Mouse (Mus musculus) adrenal gland, postnatal 25 days (tissue): ENCODE data around the gene Tnnc1. TPM values are rescaled to one million over a fixed set of nuclear protein-coding genes. Genes with fewer than 3 reads are reported as not detected.
A peak's percentile ranks its signal among the peaks of the same experiment; 100 is the strongest.

Experiments used
- DNase-seq: peaks from one replicate; pipeline ENCODE4 v3.0.0; 2021; ENCODE audit warnings: mixed read lengths
- total RNA-seq: library from RNA; stranded (reverse); gene quantifications from 2 replicates; pipeline ENCODE4 v1.2.3, GENCODE M21; 2021

The Tnnc1 gene
- total RNA-seq, 1 experiment from 2014 or later: 1.9 TPM

DNA sequence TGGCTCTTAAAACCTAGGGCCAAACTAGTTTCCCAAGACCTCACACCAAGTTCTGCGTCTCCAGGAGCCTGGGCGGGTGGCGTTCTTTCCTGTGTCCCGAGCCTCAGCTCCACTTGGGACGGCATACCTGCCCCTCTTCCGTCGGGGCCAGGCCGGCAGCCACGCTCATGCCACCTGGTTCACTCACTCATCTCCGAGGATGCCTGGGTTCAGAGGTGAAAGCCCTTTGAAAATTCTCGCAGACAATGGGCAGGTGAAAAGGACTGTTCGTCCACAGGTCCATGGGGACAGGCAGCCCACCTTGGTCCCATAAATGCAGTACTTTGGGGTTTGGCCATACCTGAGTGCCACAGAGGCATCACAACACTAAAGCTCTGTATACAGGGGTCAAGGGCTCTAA lies 23.9 kb upstream of the Tnnc1 start:
- DNase-seq: no peak

DNA sequence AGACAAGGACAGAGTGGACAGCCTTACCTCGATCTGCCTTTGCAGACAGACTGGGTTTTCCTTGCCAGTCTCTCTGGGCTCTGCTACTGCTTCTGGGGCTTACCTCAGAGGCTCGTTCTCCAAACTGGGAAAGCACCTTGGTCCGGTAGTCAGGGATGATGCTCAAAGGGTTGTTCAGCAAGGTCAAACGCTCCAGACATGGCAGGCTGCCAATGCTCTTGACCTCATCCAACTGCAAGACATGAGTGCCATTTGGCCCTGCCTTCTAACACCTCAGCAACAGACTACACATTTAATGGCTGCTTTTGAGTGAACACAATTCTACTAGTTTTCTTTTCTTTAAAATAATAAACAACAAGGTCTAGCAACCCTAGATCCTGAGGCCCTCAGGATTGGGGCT lies 21.5 kb upstream of the Tnnc1 start:
- DNase-seq: peak; percentile 68

DNA sequence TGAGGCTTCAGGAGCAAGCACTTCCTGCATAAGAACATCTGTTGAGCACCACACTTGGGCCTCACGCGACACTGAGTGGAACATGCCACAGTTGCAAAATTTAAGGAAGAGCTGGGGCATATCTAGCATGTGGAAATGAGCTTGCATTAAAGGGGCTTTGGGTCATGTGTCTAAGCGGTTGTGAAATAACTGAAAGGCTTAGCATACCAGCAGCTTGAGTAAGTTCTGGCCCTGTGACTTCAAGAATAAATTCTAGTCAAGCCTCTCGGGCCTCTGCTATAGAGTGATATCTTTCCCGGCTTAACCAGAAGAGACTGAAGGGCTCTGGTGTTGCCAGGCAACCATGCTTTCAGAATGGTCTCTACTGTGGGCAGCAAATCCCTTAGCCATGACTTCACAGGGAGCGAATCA lies 19.3 kb upstream of the Tnnc1 start:
- no peak for DNase-seq

DNA sequence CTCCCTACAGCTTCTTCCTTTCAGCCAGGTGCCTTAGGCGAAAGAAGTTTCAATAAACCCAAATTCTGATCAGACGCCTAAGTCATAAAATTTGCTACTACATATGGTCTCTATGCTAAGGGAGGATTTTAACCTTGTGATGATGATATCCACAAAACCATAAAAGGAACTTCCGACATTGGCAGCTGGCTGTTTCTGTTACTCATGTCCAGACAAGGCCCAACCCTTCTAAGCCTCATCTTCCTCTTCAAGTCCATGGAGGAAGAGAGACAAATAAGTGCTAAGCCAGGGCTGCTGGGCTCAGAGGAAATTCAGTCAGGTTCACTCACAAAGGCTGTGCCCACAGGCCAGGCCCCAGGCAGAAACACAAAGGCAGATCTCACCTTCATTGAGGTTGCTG lies 18.8 kb upstream of the Tnnc1 start:
- no peak for DNase-seq

DNA sequence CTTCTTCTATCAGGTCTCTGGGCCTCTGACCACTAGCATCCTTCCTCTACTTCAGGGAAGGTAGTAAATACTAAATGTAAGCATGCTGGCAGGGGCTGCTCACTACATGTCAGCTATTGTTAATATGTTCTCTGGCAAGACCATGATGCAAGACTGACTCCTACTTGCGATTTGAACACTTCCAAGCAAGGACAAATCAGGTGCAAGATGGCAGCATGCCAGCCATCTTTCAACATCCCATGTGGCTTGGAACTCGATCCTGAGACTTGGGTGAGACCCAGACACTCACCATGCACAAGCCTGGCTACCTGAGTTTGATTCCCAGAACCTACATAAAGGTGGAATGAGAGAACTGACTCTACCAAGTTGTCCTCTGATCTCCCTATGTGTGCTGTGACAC lies 16.2 kb upstream of the Tnnc1 start:
- no peak for DNase-seq

DNA sequence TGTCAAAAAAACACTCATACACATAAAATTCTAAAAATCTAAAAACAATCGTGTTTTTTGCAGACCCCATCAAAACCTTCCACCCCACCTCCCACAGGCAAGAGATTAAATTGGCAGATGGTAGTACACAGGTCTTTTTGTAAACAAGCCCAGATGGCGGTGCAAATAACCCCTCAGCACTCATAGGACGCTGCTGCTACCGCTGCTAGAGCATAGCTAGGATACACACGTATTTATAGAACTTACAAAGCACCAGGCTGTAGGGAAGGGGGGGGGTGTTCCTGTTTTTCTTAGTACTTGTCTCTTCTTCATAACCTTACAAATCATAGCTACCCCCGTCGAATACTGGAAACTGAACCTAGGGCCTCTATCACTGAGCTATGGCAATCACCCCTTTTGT lies 14.3 kb upstream of the Tnnc1 start:
- no peak for DNase-seq

DNA sequence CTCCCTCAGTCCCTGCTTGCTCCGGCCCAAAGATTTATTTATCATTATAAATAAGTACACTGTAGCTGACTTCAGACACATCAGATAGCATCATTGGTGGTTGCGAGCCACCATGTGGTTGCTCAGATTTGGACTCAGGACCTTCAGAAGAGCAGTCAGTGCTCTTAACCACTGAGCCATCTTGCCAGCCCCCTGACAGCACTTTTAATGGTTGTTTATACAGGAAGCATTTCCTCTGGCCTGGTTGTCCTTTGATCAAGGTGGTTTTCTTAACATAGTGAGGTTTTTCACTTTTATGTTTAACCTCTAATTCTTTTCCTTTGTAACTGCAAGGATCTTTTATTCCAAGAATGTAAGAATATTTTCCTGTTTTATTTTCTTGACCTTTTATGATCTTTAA lies 13.7 kb upstream of the Tnnc1 start:
- DNase-seq: no peak

DNA sequence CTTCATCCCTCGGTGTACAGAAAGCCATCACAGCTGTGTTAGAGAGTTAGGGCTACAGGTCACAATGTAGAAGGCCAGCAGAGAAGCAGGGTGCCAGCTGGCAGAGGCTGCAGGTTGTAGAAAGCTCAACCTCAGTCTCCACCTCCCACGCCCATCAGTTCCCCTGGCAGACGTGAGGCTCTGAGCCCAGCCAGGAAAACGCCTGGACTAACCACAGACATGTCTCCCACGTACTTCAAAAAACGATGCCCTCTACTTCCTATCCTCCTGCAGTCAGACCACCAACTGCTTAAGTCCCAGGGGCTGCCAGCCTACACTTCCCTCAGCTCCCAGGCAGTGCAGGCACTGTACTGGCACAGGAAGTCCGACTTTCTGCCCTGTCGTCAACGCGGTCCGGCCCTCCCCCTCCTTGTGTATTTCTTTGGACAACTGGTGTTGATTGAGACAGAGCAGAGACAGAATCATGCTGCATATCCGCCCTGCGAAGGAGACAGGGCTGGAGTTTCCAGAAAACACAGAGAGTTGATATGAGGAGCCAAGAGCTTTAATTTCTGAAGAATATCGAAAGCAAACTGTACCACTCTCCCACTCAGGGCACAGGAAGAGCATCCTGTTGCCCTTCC lies 13.1 kb upstream of the Tnnc1 start:
- DNase-seq: peak; percentile 78

DNA sequence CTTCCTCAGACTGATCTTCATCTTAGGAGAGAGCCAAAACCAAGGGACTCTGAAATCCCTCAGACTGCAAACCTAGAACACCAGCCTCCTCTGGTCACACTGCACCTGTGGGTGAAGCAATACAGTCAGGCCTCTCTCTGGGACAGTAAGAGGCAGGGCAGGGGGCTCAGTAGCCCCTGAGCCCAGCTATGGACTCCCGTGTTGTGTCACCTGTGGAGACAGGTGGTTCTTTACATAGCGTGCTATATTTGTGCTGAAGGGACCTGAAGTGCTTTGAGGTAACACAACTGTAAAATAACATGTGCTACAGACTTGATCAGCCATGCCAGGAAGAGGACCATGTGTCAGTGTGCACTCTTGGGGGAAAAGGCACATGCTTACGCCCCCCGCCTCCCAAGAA lies 12.6 kb upstream of the Tnnc1 start:
- DNase-seq: no peak

DNA sequence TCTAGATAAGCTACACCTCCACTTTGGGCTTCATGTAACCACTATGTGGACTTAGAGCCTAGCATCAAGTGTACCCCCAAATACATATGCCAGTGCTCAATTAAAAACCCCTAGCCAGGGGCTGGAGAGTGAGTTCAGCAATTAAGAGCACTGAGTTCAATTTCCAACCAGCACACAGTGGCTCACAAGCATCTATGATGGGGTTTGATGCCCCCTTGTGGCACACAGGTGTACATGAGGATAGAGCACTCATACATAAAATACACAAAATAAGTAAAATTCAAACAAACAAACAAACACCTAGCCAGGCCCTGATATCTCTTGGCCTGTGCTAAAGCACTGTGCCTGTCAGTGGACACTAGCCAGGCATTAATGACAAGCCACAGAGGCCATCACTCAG lies 12.1 kb upstream of the Tnnc1 start:
- no peak for DNase-seq

DNA sequence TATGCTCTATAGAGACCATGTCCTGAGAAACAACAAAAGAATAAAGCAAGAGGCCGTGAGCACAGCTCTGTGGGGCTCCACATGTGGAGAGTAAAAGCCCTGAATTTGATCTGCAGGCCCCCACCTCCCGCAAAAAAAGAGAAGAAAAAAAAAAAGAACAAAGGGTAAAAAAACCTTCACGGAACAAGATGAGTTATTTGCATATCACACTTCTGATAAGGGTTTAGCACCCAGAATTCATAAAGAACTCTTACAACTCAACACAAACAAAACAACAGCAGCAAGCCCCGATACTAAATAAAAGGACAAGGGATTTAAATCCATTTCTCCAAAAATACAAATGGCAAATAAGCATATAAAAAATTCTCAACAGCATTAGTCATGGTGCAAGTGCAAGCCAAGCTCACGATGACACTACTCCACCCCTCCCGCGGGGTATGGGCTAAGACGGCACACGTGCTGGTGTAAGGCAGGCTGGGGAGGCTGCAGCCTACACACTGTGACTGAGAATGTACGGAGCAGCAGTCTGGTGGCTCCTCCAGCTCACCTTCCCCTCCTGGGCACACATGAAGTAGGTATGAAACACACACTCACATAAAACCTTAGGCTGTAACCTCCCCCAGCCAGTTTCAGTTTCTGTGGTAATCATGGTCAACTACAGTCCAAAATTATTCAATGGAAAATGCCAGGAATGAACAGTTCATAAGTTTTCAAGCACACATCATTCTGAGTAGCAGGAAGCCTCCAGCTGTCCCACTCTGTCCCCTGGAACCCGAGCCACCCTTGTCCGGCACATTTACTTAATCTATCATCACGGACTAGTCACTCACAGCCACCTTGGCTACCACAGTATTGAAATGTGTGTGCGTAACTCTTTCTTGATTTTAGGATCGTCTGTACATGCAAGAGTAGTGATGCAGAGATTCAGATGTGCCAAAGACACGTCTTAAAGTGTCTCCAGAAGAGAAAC lies 10.3 kb upstream of the Tnnc1 start:
- peak; percentile 68 for DNase-seq

DNA sequence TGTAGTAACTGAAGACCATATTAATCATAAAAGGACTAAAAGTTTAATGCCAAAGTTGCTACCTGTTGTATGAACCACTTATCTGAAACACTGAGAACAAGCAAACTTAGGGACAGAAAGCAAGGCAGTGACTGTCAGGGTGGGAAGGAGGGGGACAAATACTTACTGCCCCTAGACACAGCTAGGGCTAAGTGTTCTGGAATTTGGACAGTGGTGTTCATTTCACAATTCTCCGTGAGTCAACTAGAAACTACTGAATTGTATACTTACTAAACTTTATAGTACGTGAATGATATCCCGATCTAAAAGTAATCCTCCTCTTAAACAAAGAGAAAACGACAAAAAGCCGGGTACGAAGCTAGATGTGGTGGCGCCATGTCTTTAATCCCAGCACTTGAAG lies 8.5 kb upstream of the Tnnc1 start:
- DNase-seq: no peak

DNA sequence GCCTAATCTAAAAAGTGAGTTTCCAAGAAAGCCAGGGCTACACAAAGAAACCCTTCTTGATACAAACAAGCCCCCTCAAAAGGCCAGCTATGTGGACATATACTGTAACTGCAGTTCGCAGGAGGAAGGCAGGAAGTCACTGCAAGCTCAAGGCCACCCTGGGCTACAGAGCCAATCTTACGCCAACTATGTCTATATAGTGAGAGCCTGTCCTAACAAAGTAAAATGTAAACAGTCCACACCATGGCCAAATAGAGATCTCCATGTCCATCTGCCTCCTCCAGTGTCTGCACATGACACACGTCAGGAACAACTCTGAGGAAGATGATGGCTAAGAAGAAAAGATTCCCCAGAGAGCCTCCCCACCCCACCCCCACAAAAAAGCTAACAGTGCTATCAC lies 8.1 kb upstream of the Tnnc1 start:
- no peak for DNase-seq

DNA sequence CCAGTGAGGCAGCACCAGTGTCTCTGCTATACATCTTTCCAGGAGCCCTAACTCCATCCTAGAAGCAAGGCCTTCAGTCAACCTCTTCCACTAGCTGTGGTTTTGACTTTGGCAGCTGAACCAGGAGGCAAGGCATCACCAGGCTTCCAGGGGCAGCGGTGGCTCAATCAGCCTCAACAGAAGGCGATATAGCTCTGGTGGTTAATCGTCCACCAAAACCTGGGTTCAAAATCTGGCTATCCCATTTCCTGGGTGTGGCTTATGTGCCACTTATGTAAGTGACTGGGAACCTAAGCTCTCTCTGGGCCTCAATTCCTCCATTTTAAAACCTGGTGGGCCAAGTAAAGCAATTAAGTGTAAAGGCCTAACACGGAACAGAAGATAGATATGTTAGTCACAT lies 3.3 kb upstream of the Tnnc1 start:
- DNase-seq: no peak

DNA sequence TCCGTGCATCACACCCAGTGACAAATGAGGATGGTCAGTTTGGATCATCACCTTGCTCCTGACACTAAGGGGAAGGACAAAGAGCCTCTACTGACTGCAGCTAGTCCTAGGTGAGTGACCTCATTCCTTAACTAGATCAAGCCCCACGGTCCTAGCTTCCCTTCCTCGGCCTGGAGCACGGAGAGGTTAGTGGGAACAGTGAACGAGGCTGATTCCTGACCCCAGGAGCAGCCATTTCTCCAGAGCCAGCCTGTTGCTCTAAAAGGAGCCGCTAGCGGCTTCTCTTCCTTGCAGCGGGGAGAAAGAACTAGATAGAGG lies 2.9 kb upstream of the Tnnc1 start:
- no peak for DNase-seq

DNA sequence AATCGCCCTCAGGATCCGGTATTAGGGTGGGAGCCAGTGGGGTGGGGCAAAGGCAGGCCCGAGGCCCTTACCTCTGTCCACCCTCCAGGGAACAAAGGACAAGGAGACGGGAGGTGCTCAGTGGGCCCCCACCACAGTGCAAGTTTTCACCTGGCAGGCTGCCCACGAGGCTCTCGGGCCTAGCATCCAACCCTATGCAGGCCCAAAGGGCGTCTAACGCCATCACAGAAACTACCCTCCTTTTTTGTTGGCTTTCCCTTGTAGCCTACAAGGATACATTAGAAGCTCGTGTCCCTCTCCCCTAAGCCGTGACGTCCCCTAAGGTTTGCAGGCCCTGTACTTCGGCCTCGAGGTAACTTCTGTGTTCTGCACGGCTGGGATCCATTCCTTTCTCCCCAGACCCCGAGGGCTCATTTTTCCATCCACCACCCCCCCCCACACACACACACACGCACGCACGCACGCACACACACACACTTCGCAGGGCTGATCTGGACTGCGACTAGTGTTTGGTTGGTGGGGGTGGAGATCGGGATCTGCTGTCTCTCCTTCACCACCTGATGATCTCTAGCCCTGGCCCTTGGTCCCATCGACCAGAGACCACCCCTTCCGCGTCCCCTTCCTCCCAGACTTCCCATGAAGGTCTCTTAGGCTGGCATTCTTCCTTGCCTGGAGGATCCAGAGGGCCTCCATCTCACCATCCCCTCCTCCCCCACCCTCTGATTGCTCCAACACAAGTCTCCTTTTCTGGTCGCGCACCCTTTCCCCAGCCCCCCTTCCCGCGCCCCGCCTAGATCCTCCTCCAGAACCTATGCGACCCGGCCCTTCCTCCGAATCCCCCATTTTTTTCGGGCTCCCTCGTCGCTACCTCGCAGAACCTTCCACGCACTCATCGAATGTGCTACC lies 2.3 kb upstream of the Tnnc1 start:
- peak; percentile 62 for DNase-seq

DNA sequence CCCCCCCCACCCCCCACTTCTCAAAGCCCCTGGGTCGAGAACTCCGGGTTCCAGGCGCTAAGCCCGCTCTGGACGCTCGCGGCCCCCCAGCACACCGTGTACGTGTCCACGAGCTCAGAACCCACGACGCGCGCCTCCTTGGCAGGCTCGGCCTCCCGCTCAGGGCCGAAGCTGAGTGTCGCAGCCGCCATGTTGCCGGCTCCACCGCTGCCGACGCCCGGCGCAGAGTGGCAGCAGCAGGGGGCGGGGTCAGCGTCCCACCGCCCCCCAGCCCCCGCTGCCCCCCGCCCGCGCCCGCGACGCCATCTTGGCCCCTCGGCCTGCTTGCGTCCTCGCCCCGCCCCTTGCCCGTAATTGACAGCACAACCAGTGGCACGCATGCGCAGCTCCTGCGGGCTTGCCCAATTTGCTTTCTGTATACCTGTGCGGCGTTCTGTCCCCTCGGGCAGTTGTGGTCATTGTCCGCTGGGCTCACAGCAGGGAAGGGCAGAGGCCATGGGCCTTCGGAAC lies 1.6 kb upstream of the Tnnc1 start:
- DNase-seq: peak; percentile 98

DNA sequence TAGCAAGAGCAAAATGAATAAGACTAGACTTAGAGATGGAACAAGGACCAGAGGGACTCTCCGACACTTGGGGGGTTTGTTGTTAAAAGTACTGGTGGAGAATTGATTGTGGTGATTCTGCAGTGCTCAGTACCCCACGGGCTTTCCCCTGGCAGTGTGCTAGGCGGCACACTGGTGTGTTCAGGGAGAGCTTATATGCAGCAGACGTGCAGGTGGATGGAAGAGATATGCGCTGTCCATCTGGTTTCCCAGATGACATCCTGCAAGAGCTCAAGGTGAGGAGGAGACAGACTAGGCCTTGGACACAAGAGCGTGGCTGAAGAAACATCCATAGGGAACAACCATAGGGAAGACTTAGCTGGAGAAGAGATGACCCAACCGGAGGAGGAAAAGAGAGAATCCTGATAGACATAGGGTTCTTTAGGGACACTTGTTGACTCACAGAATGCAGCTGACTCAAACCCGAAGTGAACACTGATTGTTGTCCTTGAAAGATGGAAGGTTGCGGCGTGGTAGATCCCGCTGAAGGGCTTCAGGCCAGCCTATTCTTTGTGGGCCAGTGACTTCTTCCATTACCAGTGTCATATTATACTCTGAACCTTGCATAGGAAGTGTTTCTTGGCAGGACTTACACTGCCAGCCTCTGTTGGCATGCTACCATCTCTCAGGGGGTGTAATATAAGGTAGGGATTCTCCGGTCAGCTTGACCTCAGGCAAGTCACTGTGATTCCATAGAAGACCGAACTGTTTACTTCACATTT lies 862 bp upstream of the Tnnc1 start:
- DNase-seq: peak; percentile 23

DNA sequence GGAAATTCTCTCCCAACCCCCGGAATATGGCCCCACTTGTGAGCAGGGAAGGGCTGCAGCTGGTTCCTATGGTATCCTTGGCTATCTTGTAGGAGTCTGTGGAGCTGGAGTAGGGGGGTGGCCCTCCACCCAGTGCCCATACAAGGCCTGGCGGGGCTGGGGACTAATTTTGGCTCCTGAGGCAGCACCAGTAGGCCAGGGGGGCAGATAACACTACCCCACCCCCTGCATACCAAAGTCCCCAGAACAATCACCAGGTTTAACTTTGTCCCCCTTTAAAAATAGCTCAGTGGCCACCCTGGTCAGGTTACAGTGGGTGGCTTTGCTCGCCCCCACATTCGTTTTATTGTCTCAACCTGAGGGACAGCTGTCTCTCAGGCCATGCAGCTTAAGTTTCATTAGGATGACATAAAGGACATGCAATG lies 1.0 kb downstream of the Tnnc1 start:
- DNase-seq: no peak

DNA sequence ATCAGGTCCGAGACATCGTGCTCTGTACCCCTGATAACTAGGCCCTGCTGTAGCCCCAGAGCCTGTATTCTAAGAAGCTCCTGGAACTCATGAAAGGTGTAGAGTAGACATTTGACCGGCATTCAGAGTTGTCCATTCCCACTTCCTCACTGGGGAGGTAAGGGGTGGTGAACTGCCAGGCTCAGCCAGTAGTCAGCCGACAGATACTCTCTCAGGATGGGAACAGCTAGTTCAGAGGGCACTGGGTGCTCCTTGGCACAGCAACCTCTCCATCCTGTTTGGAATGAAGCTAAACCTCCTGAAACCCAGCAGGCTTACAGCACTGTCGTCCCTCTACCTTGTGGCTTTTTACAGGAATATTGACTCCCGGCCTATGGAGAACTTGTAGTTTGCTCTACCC lies 3.7 kb downstream of the Tnnc1 start:
- no peak for DNase-seq

DNA sequence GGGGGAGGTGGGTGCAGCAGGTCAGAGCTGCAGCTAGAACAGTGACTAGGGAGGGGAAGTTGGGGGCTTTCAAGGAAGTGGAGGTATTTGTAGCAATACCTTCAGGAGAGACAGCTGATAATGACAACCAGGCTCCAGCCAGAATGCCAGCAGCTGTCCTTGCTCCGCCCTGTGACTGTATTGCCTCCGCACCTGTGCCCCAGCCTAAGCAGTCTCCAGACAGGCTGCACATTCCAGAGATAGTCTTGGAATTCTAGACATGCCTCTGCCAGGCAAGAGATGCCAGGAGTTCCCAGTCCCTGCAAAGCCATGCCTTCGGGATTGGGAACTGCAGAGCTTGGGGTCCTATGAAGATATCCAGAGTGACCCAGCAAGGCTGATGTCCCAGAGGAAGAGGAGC lies 4.4 kb downstream of the Tnnc1 start:
- DNase-seq: no peak

DNA sequence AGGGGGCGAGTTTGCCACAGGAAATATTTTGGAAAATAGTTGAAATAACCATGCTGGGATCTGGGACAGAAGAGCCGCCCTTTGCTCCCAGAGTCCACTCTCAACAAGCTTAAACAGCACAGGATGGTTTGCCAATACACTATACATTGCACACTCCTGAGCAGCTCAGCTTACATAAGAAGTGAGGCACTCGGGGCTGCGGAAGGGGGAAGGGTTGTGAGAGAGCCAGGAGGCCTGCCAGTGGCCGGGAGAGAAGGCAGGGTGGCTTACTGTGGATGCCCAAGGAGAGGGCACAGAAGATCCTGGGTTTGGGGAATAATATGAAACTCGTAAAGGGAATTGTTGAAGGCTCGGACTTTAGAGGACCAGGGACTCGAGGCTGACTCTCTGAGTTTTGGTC lies 5.8 kb downstream of the Tnnc1 start:
- no peak for DNase-seq
